Mouse (Mus musculus): ENCODE data around the gene Tmem253. TPM values are rescaled to one million over a fixed set of nuclear protein-coding genes. Genes with fewer than 3 reads are reported as not detected.

Tmem253 gene
- polyA plus RNA-seq, 1 experiment from 2014 or later: 1.1 TPM

Other genes starting within 250 kb of the Tmem253 start
- gene Ang4, start 242.1 kb upstream of the Tmem253 start, polyA plus RNA-seq (2016; fragmentation: Nextera tagmentation; extraction: Ambion mirVana): not detected in 2 replicates
- gene AY358078, start 215.6 kb upstream of the Tmem253 start, polyA plus RNA-seq (2016; fragmentation: Nextera tagmentation; extraction: Ambion mirVana): not detected in 2 replicates
- gene Ear6, start 162.0 kb upstream of the Tmem253 start, polyA plus RNA-seq (2016; fragmentation: Nextera tagmentation; extraction: Ambion mirVana): not detected in 2 replicates
- 58.2 and 66.0 TPM in 2 replicates for gene Mettl17, start 130.8 kb upstream of the Tmem253 start, polyA plus RNA-seq (2016; fragmentation: Nextera tagmentation; extraction: Ambion mirVana)
- gene Slc39a2, start 122.8 kb upstream of the Tmem253 start, polyA plus RNA-seq (2016; fragmentation: Nextera tagmentation; extraction: Ambion mirVana): 1.3 and 1.7 TPM in 2 replicates
- 34.2 and 41.1 TPM in 2 replicates for gene Ndrg2, start 101.5 kb upstream of the Tmem253 start, polyA plus RNA-seq (2016; fragmentation: Nextera tagmentation; extraction: Ambion mirVana)
- gene Tppp2, start 97.2 kb upstream of the Tmem253 start, polyA plus RNA-seq (2016; fragmentation: Nextera tagmentation; extraction: Ambion mirVana): not detected in 2 replicates
- gene Rnase13, start 92.9 kb upstream of the Tmem253 start, polyA plus RNA-seq (2016; fragmentation: Nextera tagmentation; extraction: Ambion mirVana): not detected in 2 replicates
- gene Arhgef40, start 30.9 kb upstream of the Tmem253 start, polyA plus RNA-seq (2016; fragmentation: Nextera tagmentation; extraction: Ambion mirVana): 116 and 117 TPM in 2 replicates
- gene Zfp219, start 5.1 kb downstream of the Tmem253 start, polyA plus RNA-seq (2016; fragmentation: Nextera tagmentation; extraction: Ambion mirVana): 97.1 and 101 TPM in 2 replicates
- not detected in 2 replicates for gene Olfr221, start 26.8 kb downstream of the Tmem253 start, polyA plus RNA-seq (2016; fragmentation: Nextera tagmentation; extraction: Ambion mirVana)
- 870 and 873 TPM in 2 replicates for gene Hnrnpc, start 88.4 kb downstream of the Tmem253 start, polyA plus RNA-seq (2016; fragmentation: Nextera tagmentation; extraction: Ambion mirVana)
- 54.7 and 74.0 TPM in 2 replicates for gene Rpgrip1, start 95.0 kb downstream of the Tmem253 start, polyA plus RNA-seq (2016; fragmentation: Nextera tagmentation; extraction: Ambion mirVana)
- gene Supt16, start 181.8 kb downstream of the Tmem253 start, polyA plus RNA-seq (2016; fragmentation: Nextera tagmentation; extraction: Ambion mirVana): 86.9 and 95.5 TPM in 2 replicates
- 57.8 and 65.9 TPM in 2 replicates for gene Chd8, start 242.1 kb downstream of the Tmem253 start, polyA plus RNA-seq (2016; fragmentation: Nextera tagmentation; extraction: Ambion mirVana)

All from forebrain, embryonic 12.5 days (tissue).